In genomic region chr1:37653992-37654391, GRCm38 (mm10) we compare ENCODE assay signal across 16 mouse cellular contexts.
DNase-seq lines count a peak whose midpoint lies in the region; ATAC-seq and TF ChIP-seq lines count a peak whose summit lies in the region.
"Had no signal": no experiment of that assay in that cellular context is flagged by ENCODE, and none has a peak within 500 bp of the region (broad histone marks: within the 10 kb centered on the region; RNA-seq: fewer than 3 reads in every experiment).

No protein-coding gene starts in this region.

- ATAC-seq in hindbrain, postnatal 0 days: no peak
- ATAC-seq in hindbrain, embryonic 11.5 days (ENCODE audit: low FRiP score): no peak
- ATAC-seq in liver, postnatal 0 days: no peak

- H3K27ac ChIP-seq in hindbrain, postnatal 0 days: no peak overlapping the region
- no peak overlapping the region for H3K27ac ChIP-seq in hindbrain, embryonic 11.5 days (ENCODE audit: low read depth, low read length)
- H3K27ac ChIP-seq in liver, postnatal 0 days (ENCODE audit: low read depth): no peak overlapping the region
- H3K27ac ChIP-seq in ES-Bruce4 (ENCODE audit: insufficient read depth, low read length): no peak overlapping the region
- H3K27ac ChIP-seq: heart, embryonic 13.5 days; midbrain, embryonic 12.5 days had no signal

- H3K27me3 ChIP-seq in hindbrain, postnatal 0 days (ENCODE audit: insufficient read depth, low read length): no peaks in the 10 kb centered on the region
- no peaks in the 10 kb centered on the region for H3K27me3 ChIP-seq in hindbrain, embryonic 11.5 days (ENCODE audit: control insufficient read depth, insufficient read depth, low read length)
- no peaks in the 10 kb centered on the region for H3K27me3 ChIP-seq in liver, postnatal 0 days (ENCODE audit: insufficient read depth, low read length)
- no peaks in the 10 kb centered on the region for H3K27me3 ChIP-seq in ES-Bruce4 (ENCODE audit: control insufficient read depth, insufficient read depth, low read length, poor library complexity, severe bottlenecking)
- H3K27me3 ChIP-seq: heart, embryonic 13.5 days; midbrain, embryonic 12.5 days had no signal

- no peak for TF ChIP-seq POLR2A in ES-Bruce4 (IDR thresholded peaks at IDR 0.05; ENCODE audit: insufficient read depth, low read length)
- TF ChIP-seq POLR2A in brain, embryonic 14.5 days (IDR thresholded peaks at IDR 0.05; ENCODE audit: borderline replicate concordance, extremely low read depth, insufficient read depth, insufficient read length, poor library complexity, severe bottlenecking): no peak

- no peaks in the 10 kb centered on the region for H3K9me3 ChIP-seq in hindbrain, postnatal 0 days (ENCODE audit: low read length)
- H3K9me3 ChIP-seq in hindbrain, embryonic 11.5 days (ENCODE audit: control insufficient read depth, low read length): no peaks in the 10 kb centered on the region
- H3K9me3 ChIP-seq in liver, postnatal 0 days (ENCODE audit: low read length): peaks cover 4% of the 10 kb centered on the region; the same call in 1 of the 2 replicates
- no peaks in the 10 kb centered on the region for H3K9me3 ChIP-seq in ES-Bruce4 (replicated peaks; ENCODE audit: control insufficient read depth, insufficient read depth, low read length, poor library complexity, severe bottlenecking)

- no peak overlapping the region for H3K9ac ChIP-seq in hindbrain, postnatal 0 days (replicated peaks; ENCODE audit: low read length)
- H3K9ac ChIP-seq in hindbrain, embryonic 11.5 days (ENCODE audit: low read depth, low read length): no peak overlapping the region
- no peak overlapping the region for H3K9ac ChIP-seq in liver, postnatal 0 days (replicated peaks)
- no peak overlapping the region for H3K9ac ChIP-seq in ES-Bruce4 (ENCODE audit: low read depth, poor library complexity, severe bottlenecking)
- H3K9ac ChIP-seq: heart, embryonic 13.5 days; midbrain, embryonic 12.5 days had no signal

- 0 out of 2 replicates have a peak, but pooled peaks have one; percentile 10 for TF ChIP-seq CTCF in hindbrain, postnatal 0 days (IDR thresholded peaks at IDR 0.05; ENCODE audit: low read depth)
- TF ChIP-seq CTCF in liver, postnatal 0 days (IDR thresholded peaks at IDR 0.05; ENCODE audit: low read depth): peak; percentile 49
- peak; percentile 20 for TF ChIP-seq CTCF in ES-Bruce4 (IDR thresholded peaks at IDR 0.05; ENCODE audit: low read depth, low read length)
- TF ChIP-seq CTCF in brain, embryonic 14.5 days (IDR thresholded peaks at IDR 0.05; ENCODE audit: borderline replicate concordance, extremely low read depth, insufficient read depth, insufficient read length): peak; percentile 23; the same call in 1 of the 2 replicates

- TF ChIP-seq EP300 in liver, postnatal 0 days (IDR thresholded peaks at IDR 0.05; ENCODE audit: low read depth): no peak
- TF ChIP-seq EP300 in ES-Bruce4 (IDR thresholded peaks at IDR 0.05; ENCODE audit: insufficient read depth, low read depth, low read length): no peak

- no peak overlapping the region for H3K4me3 ChIP-seq in hindbrain, postnatal 0 days (ENCODE audit: low read length)
- H3K4me3 ChIP-seq in hindbrain, embryonic 11.5 days (ENCODE audit: low read depth, low read length): no peak overlapping the region
- no peak overlapping the region for H3K4me3 ChIP-seq in liver, postnatal 0 days (ENCODE audit: low read depth, low read length)
- H3K4me3 ChIP-seq in ES-Bruce4 (ENCODE audit: low read depth, low read length): no peak overlapping the region
- H3K4me3 ChIP-seq: heart, embryonic 13.5 days; midbrain, embryonic 12.5 days; myocyte had no signal

- WGBS in hindbrain, postnatal 0 days: 75% methylated on average over 5 of the region's 5 CpGs
- WGBS in hindbrain, embryonic 11.5 days: 78% methylated on average over 5 of the region's 5 CpGs
- 70% methylated on average over 5 of the region's 5 CpGs for WGBS in liver, postnatal 0 days (ENCODE audit: insufficient replicate concordance)

- H3K36me3 ChIP-seq in hindbrain, postnatal 0 days (ENCODE audit: insufficient read depth, low read length): no peaks in the 10 kb centered on the region
- no peaks in the 10 kb centered on the region for H3K36me3 ChIP-seq in hindbrain, embryonic 11.5 days (ENCODE audit: control insufficient read depth, insufficient read depth, low read length)
- no peaks in the 10 kb centered on the region for H3K36me3 ChIP-seq in liver, postnatal 0 days (replicated peaks; ENCODE audit: insufficient read depth, low read length)
- H3K36me3 ChIP-seq in ES-Bruce4 (ENCODE audit: control insufficient read depth, insufficient read depth, low read length, poor library complexity, severe bottlenecking): no peaks in the 10 kb centered on the region
- H3K36me3 ChIP-seq: heart, embryonic 13.5 days; midbrain, embryonic 12.5 days had no signal

- no peaks in the 10 kb centered on the region for H3K4me1 ChIP-seq in hindbrain, postnatal 0 days (ENCODE audit: insufficient read depth, low read length)
- H3K4me1 ChIP-seq in hindbrain, embryonic 11.5 days (replicated peaks; ENCODE audit: control insufficient read depth, insufficient read depth, low read length): no peaks in the 10 kb centered on the region
- no peaks in the 10 kb centered on the region for H3K4me1 ChIP-seq in liver, postnatal 0 days (ENCODE audit: insufficient read depth)
- no peaks in the 10 kb centered on the region for H3K4me1 ChIP-seq in ES-Bruce4 (ENCODE audit: control insufficient read depth, insufficient read depth, low read length)
- H3K4me1 ChIP-seq: heart, embryonic 13.5 days; midbrain, embryonic 12.5 days had no signal

- no peak for DNase-seq in hindbrain, postnatal 0 days (ENCODE audit: low spot score)
- no peak for DNase-seq in hindbrain, embryonic 11.5 days (ENCODE audit: low spot score)
- DNase-seq in liver, postnatal 0 days: no peak
- no peak for DNase-seq in liver
- DNase-seq in brain, embryonic 14.5 days (ENCODE audit: low read depth): no peak
- no peak for DNase-seq in frontal cortex, adult 2 months (ENCODE audit: extremely low spot score in 1 of 2, low spot score in 1 of 2)
- no peak for DNase-seq in frontal cortex, postnatal 36 days (ENCODE audit: low spot score in 2 of 2)
- DNase-seq: adrenal gland, postnatal 14 days; cerebellum, postnatal 14 days; heart, postnatal 4 days; lung, adult 2 months; thymus, adult 18-20 months had no signal

- H3K4me2 ChIP-seq in hindbrain, postnatal 0 days (ENCODE audit: low read depth, low read length): no peak overlapping the region
- no peak overlapping the region for H3K4me2 ChIP-seq in hindbrain, embryonic 11.5 days (replicated peaks; ENCODE audit: low read depth, low read length)
- no peak overlapping the region for H3K4me2 ChIP-seq in liver, postnatal 0 days (ENCODE audit: low read depth, low read length)
- H3K4me2 ChIP-seq: heart, embryonic 13.5 days; midbrain, embryonic 12.5 days had no signal
